In genomic region chr4:44778316-44778715, GRCm38 (mm10) we compare ENCODE assay signal across 16 mouse cellular contexts. TPM values are rescaled to one million over a fixed set of nuclear protein-coding genes. Genes with fewer than 3 reads are reported as not detected.
DNase-seq lines count a peak whose midpoint lies in the region; ATAC-seq lines count a peak whose summit lies in the region.
"Had no signal": no experiment of that assay in that cellular context is flagged by ENCODE, and none has a peak within 500 bp of the region (broad histone marks: within the 10 kb centered on the region; RNA-seq: fewer than 3 reads in every experiment).

No protein-coding gene starts in this region.

- peaks cover 62% of the 10 kb centered on the region for H3K4me1 ChIP-seq in midbrain, embryonic 10.5 days
- H3K4me1 ChIP-seq in midbrain, embryonic 13.5 days (replicated peaks): peaks cover 6% of the 10 kb centered on the region
- H3K4me1 ChIP-seq: limb, embryonic 15.5 days had no signal

- H3K27ac ChIP-seq in midbrain, embryonic 10.5 days (replicated peaks): no peak overlapping the region
- H3K27ac ChIP-seq in midbrain, embryonic 13.5 days: no peak overlapping the region
- H3K27ac ChIP-seq: forebrain, embryonic 13.5 days; limb, embryonic 15.5 days; neural tube, embryonic 13.5 days had no signal

- H3K9ac ChIP-seq in midbrain, embryonic 13.5 days (replicated peaks): no peak overlapping the region
- H3K9ac ChIP-seq: forebrain, embryonic 13.5 days; limb, embryonic 15.5 days; neural tube, embryonic 13.5 days had no signal

- peak; percentile 46 to 82 for DNase-seq in adrenal gland, adult (ENCODE audit: inconsistent age in 2 of 2, low spot score in 1 of 2)
- no peak for DNase-seq in adrenal gland, postnatal 4 days (ENCODE audit: low spot score in 2 of 2)
- DNase-seq in midbrain, embryonic 10.5 days (ENCODE audit: low spot score): peak; percentile 15
- peak; percentile 79 for DNase-seq in embryo, embryonic 10.5 days (ENCODE audit: low spot score)
- peak; percentile 75 for DNase-seq in retina, embryonic 14.5 days (ENCODE audit: low spot score)
- no peak for DNase-seq in urinary bladder, postnatal 4 days (ENCODE audit: low spot score in 2 of 2)
- DNase-seq in testis, postnatal 10 days (ENCODE audit: low spot score): no peak
- DNase-seq: cerebellum, adult 11 months; cerebellum, postnatal 36 days; kidney, adult 9 months; lung, postnatal 10 days had no signal

- H3K4me3 ChIP-seq in midbrain, embryonic 10.5 days: no peak overlapping the region
- no peak overlapping the region for H3K4me3 ChIP-seq in midbrain, embryonic 13.5 days (replicated peaks)
- H3K4me3 ChIP-seq: forebrain, embryonic 13.5 days; limb, embryonic 15.5 days; megakaryocyte, embryonic 14.5 days; neural tube, embryonic 13.5 days had no signal

- H3K4me2 ChIP-seq in midbrain, embryonic 13.5 days (replicated peaks): no peak overlapping the region
- H3K4me2 ChIP-seq: forebrain, embryonic 13.5 days; limb, embryonic 15.5 days; neural tube, embryonic 13.5 days had no signal

- ATAC-seq in midbrain, embryonic 13.5 days: no peak
- ATAC-seq: forebrain, embryonic 13.5 days had no signal

- no peaks in the 10 kb centered on the region for H3K36me3 ChIP-seq in midbrain, embryonic 10.5 days
- no peaks in the 10 kb centered on the region for H3K36me3 ChIP-seq in midbrain, embryonic 13.5 days
- H3K36me3 ChIP-seq: limb, embryonic 15.5 days; neural tube, embryonic 13.5 days had no signal

- H3K27me3 ChIP-seq in midbrain, embryonic 10.5 days (ENCODE audit: low read depth, poor library complexity, severe bottlenecking): no peaks in the 10 kb centered on the region
- peaks cover 31% of the 10 kb centered on the region for H3K27me3 ChIP-seq in midbrain, embryonic 13.5 days
- H3K27me3 ChIP-seq: forebrain, embryonic 13.5 days; limb, embryonic 15.5 days; megakaryocyte, embryonic 14.5 days; neural tube, embryonic 13.5 days had no signal

- WGBS in midbrain, embryonic 10.5 days: 52% methylated on average over 3 of the region's 3 CpGs
- 41% methylated on average over 3 of the region's 3 CpGs for WGBS in midbrain, embryonic 13.5 days

- H3K9me3 ChIP-seq in midbrain, embryonic 10.5 days (replicated peaks): no peaks in the 10 kb centered on the region
- H3K9me3 ChIP-seq in midbrain, embryonic 13.5 days: no peaks in the 10 kb centered on the region
- H3K9me3 ChIP-seq: forebrain, embryonic 13.5 days; limb, embryonic 15.5 days; megakaryocyte, embryonic 14.5 days; neural tube, embryonic 13.5 days had no signal

RNA-seq across cellular contexts. Expression of gene Zcchc7, which starts 22.6 kb away (rescaled TPM):
- 10 to 100 TPM; 49.1 to 53.2 TPM for total RNA-seq in adrenal gland, postnatal 4 days (2021)
- polyA plus RNA-seq in midbrain, embryonic 10.5 days (2016; fragmentation: Nextera tagmentation; extraction: Ambion mirVana): 22.4 and 23.6 TPM in 2 replicates
- polyA plus RNA-seq in midbrain, embryonic 13.5 days (2015; fragmentation: Nextera tagmentation; extraction: Ambion mirVana): 33.4 and 39.1 TPM in 2 replicates

Comparison
In these comparisons a context has a peak if more than half of its experiments do, and no peak if none do; other contexts are left out.
1. DNase-seq: peak in adrenal gland, adult (2 of 2), midbrain, embryonic 10.5 days (single experiment), embryo, embryonic 10.5 days (single experiment) and retina, embryonic 14.5 days (single experiment); none in adrenal gland, postnatal 4 days (0 of 2), urinary bladder, postnatal 4 days (0 of 2) and testis, postnatal 10 days (single experiment).